Mouse (Mus musculus): ENCODE measurements around the gene Creg2.
A peak's percentile ranks its signal among the peaks of the same experiment; 100 is the strongest.

Creg2 gene

GRCm38 (mm10) chr1:39653028-39653427, 1.8 kb upstream of the Creg2 start:
- DNase-seq (ENCODE audit: inconsistent age in 2 of 2, low spot score in 1 of 2) = no peak

- DNase-seq (ENCODE audit: inconsistent age in 2 of 2, low spot score in 1 of 2) = peak; percentile 68 to 84
Measured at GRCm38 (mm10) chr1:39650435-39651240, 636 bp downstream of the Creg2 start.

GRCm38 (mm10) chr1:39649691-39650434, 1.4 kb downstream of the Creg2 start:
- peak; percentile 18 to 39 for DNase-seq (ENCODE audit: inconsistent age in 2 of 2, low spot score in 1 of 2)

- no peak for DNase-seq (ENCODE audit: inconsistent age in 2 of 2, low spot score in 1 of 2)
Measured at GRCm38 (mm10) chr1:39648584-39648983, 2.7 kb downstream of the Creg2 start.

GRCm38 (mm10) chr1:39645905-39646759, 5.1 kb downstream of the Creg2 start:
- DNase-seq (ENCODE audit: inconsistent age in 2 of 2, low spot score in 1 of 2) = no peak

- DNase-seq (ENCODE audit: inconsistent age in 2 of 2, low spot score in 1 of 2) = no peak
Measured at GRCm38 (mm10) chr1:39644333-39644732, 6.9 kb downstream of the Creg2 start.

- no peak for DNase-seq (ENCODE audit: inconsistent age in 2 of 2, low spot score in 1 of 2)
Measured at GRCm38 (mm10) chr1:39641667-39642066, 9.6 kb downstream of the Creg2 start.

- no peak for DNase-seq (ENCODE audit: inconsistent age in 2 of 2, low spot score in 1 of 2)
Measured at GRCm38 (mm10) chr1:39637139-39637538, 14.1 kb downstream of the Creg2 start.

- no peak for DNase-seq (ENCODE audit: inconsistent age in 2 of 2, low spot score in 1 of 2)
Measured at GRCm38 (mm10) chr1:39636660-39637059, 14.6 kb downstream of the Creg2 start.

GRCm38 (mm10) chr1:39636196-39636595, 15.1 kb downstream of the Creg2 start:
- no peak for DNase-seq (ENCODE audit: inconsistent age in 2 of 2, low spot score in 1 of 2)

GRCm38 (mm10) chr1:39628606-39629005, 22.7 kb downstream of the Creg2 start:
- no peak for DNase-seq (ENCODE audit: inconsistent age in 2 of 2, low spot score in 1 of 2)

- DNase-seq (ENCODE audit: inconsistent age in 2 of 2, low spot score in 1 of 2) = no peak
Measured at GRCm38 (mm10) chr1:39625491-39625890, 25.8 kb downstream of the Creg2 start.

- no peak for DNase-seq (ENCODE audit: inconsistent age in 2 of 2, low spot score in 1 of 2)
Measured at GRCm38 (mm10) chr1:39623729-39624128, 27.5 kb downstream of the Creg2 start.

GRCm38 (mm10) chr1:39623106-39623505, 28.2 kb downstream of the Creg2 start:
- peak in 1 of 2 experiments; percentile 13 for DNase-seq (ENCODE audit: inconsistent age in 2 of 2, low spot score in 1 of 2)

GRCm38 (mm10) chr1:39618524-39618923, 32.8 kb downstream of the Creg2 start:
- peak; percentile 59 to 66 for DNase-seq (ENCODE audit: inconsistent age in 2 of 2, low spot score in 1 of 2)

- no peak for DNase-seq (ENCODE audit: inconsistent age in 2 of 2, low spot score in 1 of 2)
Measured at GRCm38 (mm10) chr1:39615526-39615925, 35.7 kb downstream of the Creg2 start.

GRCm38 (mm10) chr1:39614462-39615279, 36.6 kb downstream of the Creg2 start:
- DNase-seq (ENCODE audit: inconsistent age in 2 of 2, low spot score in 1 of 2) = peak; percentile 49 to 82

- DNase-seq (ENCODE audit: inconsistent age in 2 of 2, low spot score in 1 of 2) = peak in 1 of 2 experiments; percentile 35
Measured at GRCm38 (mm10) chr1:39613061-39613460, 38.2 kb downstream of the Creg2 start.

GRCm38 (mm10) chr1:39612491-39612890, 38.8 kb downstream of the Creg2 start:
- DNase-seq (ENCODE audit: inconsistent age in 2 of 2, low spot score in 1 of 2) = peak in 1 of 2 experiments; percentile 21

GRCm38 (mm10) chr1:39608534-39608933, 42.7 kb downstream of the Creg2 start:
- DNase-seq (ENCODE audit: inconsistent age in 2 of 2, low spot score in 1 of 2) = peak in 1 of 2 experiments; percentile 67

All from adrenal gland, adult (tissue).